Mouse (Mus musculus) right cerebral cortex, adult 2 months (tissue): Measurements from ENCODE around the gene Syt16.
A peak's percentile ranks its signal among the peaks of the same experiment; 100 is the strongest.

ENCODE experiments used
- DNase-seq, 2 experiments: peaks; one replicate each; pipeline ENCODE4 v3.0.0; 2021 to 2022; ENCODE audit warnings: low spot score in 2 of 2

The Syt16 gene

GRCm38 (mm10) chr12:74315221-74315620 is 317.8 kb downstream of the Syt16 start:
- DNase-seq: no peak

GRCm38 (mm10) chr12:74316344-74316973 is 319.0 kb downstream of the Syt16 start, which contains the start of gene Gm11042:
Gene Gm11042, minus strand, starts transcription at chr12:74316394.
- DNase-seq: no peak

- DNase-seq: peak; percentile 78 to 79
Observed at GRCm38 (mm10) chr12:74316989-74317759, 319.7 kb downstream of the Syt16 start.

GRCm38 (mm10) chr12:74320318-74320717 is 322.9 kb downstream of the Syt16 start:
- DNase-seq: peak; percentile 80 to 81

- DNase-seq: no peak
Observed at GRCm38 (mm10) chr12:74321981-74322380, 324.5 kb downstream of the Syt16 start.
